Mouse (Mus musculus) cortical plate, adult 2 months (tissue): ENCODE data around the gene Zp1.

ENCODE experiments used
- CTCF ChIP-seq: fragments of 200-500 bp; IDR thresholded peaks from 2 replicates; pipeline ENCODE4 v1.5.1; 2011; ENCODE audit warnings: mild to moderate bottlenecking, control low read depth, low read length; ENCODE audit not compliant: insufficient read depth; ENCODE audit errors: extremely low read depth
- POLR2A ChIP-seq: fragments of 200-500 bp; IDR thresholded peaks from 2 replicates; pipeline ENCODE4 v1.6.1; 2011; ENCODE audit warnings: mild to moderate bottlenecking, low read length, control low read depth; ENCODE audit not compliant: insufficient read depth; ENCODE audit errors: extremely low read depth

GRCm38 (mm10) chr19:10897491-10897890, 22.9 kb downstream of the Zp1 start:
- TF ChIP-seq CTCF (no peak), POLR2A (no peak)
